Mouse (Mus musculus) thymus, postnatal 10 days (tissue): Measurements from ENCODE around the gene Fam184b.
"Not testable (repeated sequence)": the region's sequence is repeated elsewhere in the genome, so short reads cannot be mapped to it uniquely, and the experiment has no call there.

Experiments used
- DNase-seq, 2 experiments: peaks; one replicate each; pipeline ENCODE4 v3.0.0; 2021; ENCODE audit warnings: low spot score in 2 of 2

The Fam184b gene

GRCm38 (mm10) chr5:45638806-45639714 lies at the start of gene Fam184b:
Fam184b (minus strand) TSS chr5:45639614.
- peak; percentile 45 to 60 for DNase-seq

GRCm38 (mm10) chr5:45689152-45689551 lies 49.7 kb upstream of the Fam184b start:
- DNase-seq: no peak

DNA sequence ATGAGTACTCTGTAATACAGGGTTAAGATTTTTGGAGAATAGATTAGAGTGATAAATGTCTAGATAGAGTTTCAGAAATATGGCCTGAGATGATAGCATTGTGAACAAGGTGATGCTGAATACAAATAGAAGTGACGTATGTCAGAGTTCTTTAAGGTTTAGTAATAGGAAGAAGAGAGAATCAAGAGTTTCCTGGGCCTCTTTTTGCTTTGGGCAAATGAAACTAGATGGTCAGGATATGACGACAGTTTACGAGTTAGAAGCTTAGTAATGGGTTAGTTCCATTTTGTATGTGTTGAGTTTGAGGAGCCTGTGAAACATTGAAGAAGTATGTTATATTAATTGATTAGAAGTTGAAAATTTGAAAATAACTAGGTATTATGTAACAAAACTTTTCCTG lies 46.8 kb upstream of the Fam184b start:
- no peak for DNase-seq

- no peak for DNase-seq
Observed at GRCm38 (mm10) chr5:45685243-45685642, 45.8 kb upstream of the Fam184b start.

- DNase-seq: no peak
Observed at GRCm38 (mm10) chr5:45683388-45683787, 44.0 kb upstream of the Fam184b start.

- DNase-seq: no peak
Observed at GRCm38 (mm10) chr5:45679955-45680354, 40.5 kb upstream of the Fam184b start.

- no peak for DNase-seq
Observed at GRCm38 (mm10) chr5:45677639-45678038, 38.2 kb upstream of the Fam184b start.

DNA sequence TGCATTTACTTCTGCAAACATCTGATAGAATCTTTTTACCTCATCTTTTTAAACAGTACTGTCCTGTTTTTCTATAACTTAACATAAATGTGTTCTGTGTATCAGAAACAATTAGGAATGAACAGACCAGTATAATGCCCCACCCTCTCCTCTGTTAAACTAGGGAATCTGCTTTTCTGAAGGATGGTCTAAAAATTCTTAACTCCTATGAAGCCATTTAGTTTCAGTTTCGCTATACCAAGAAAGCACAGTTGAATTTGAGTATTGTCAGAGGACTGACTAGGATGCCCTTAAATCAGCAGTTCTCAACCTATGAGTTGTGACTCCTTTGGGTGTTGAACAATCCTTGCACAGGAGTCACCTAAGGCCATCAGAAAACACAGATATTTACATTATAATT lies 35.6 kb upstream of the Fam184b start:
- no peak for DNase-seq

GRCm38 (mm10) chr5:45670894-45671494 lies 31.6 kb upstream of the Fam184b start:
- DNase-seq: no peak

DNA sequence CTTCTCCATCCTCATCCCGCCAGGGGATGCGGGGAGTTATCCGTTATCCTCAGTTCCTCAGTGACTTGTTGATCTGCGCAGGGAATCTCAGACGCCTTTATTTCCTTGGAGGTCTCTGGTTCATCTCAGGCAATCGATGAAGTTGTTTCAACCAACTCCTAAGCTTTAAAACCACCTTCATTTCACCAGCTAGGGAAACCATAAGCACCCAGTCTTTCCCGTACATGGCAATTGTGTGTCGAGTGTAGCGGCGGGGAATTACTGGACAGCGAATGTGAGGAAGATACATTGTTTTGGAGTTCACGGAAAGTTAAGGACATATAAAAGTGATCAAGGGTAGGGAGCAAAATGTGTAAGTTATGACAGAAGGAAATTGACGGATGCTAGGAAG lies 30.9 kb upstream of the Fam184b start:
- DNase-seq: no peak

- DNase-seq: peak; percentile 99 to 100
Observed at GRCm38 (mm10) chr5:45669598-45670279, 30.3 kb upstream of the Fam184b start, which contains the start of gene Ncapg. Ncapg (plus strand) TSS chr5:45669919.

- no peak for DNase-seq
Observed at GRCm38 (mm10) chr5:45669234-45669597, 29.8 kb upstream of the Fam184b start.

GRCm38 (mm10) chr5:45668831-45669230 lies 29.4 kb upstream of the Fam184b start:
- no peak for DNase-seq

DNA sequence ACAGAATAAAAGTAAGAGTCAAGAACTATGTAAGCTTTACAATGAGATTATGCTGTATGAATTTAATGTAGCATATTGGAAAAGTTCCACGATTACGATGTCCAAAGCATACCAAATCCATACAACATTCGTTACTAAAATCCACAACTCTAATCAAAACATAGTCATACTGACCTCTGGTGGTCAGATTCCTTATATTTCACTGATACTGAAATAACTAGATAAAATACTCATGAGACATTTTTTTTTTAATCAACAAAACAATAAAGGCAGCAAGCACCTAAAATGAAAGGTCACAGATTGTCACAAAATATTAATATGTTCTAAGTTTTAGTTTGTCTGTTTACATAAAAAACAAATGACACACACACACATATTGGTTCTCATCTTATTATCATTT lies 28.9 kb upstream of the Fam184b start:
- DNase-seq: no peak

- not testable (repeated sequence) for DNase-seq
Observed at GRCm38 (mm10) chr5:45658406-45658805, 19.0 kb upstream of the Fam184b start.

- DNase-seq: no peak
Observed at GRCm38 (mm10) chr5:45651026-45651703, 11.8 kb upstream of the Fam184b start.

DNA sequence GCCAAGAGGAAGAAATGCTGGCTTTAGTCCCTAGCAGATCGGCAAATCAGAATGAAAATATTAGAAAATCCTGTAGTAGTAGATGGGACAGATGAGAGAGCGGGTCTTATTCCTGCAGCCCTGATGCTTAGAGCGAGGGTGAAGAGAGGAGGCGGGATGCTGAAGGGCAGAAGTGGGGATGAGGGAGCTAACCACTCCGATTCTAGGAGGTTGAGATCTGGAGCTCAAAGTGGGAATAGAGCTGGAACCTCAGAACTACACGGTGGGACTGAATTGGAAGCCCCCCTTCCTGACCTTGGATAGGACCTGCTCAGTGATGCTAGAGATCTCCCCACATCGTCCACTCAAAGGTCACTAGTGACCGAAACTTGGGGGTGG lies 290 bp upstream of the Fam184b start:
- DNase-seq: no peak

DNA sequence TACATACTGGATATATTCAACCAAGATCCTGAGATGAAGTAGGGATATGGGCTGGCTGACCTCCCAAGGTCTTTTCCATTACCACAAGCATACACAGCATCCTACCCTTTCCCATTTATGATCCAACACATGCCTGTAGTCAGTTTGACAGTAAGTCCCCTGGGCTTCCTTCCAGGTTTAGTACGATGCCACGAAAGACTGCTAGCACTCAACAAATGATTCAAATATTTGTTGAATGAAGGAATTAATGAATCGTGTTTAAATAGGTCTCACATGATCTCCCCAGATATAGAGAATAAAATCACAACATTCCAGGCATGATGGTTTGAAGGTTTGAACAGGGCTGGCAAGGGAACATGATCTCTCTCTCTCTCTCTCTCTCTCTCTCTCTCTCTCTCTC lies 1.0 kb downstream of the Fam184b start:
- no peak for DNase-seq

- DNase-seq: no peak
Observed at GRCm38 (mm10) chr5:45629470-45629869, 9.9 kb downstream of the Fam184b start.

- DNase-seq: no peak
Observed at GRCm38 (mm10) chr5:45627771-45628170, 11.6 kb downstream of the Fam184b start.

DNA sequence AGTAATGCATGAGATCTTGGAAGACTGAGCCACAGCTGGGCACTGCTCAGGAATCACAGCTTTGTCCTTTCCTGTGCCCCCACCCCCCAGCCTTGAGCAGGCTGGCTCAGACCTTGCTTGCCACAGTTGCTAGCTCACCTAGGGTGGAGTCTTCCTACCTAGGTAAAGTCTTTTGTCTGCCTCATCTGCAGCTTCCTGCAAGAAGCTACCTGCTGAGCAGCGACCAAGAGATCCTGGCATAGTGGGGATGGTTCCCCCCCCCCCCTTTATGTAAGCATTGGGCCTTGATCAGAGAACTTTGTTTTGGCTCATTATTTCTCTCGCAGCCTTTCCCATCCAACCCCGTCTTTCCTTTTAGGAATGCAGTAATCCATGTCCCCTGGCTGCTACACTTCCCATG lies 17.9 kb downstream of the Fam184b start:
- no peak for DNase-seq

DNA sequence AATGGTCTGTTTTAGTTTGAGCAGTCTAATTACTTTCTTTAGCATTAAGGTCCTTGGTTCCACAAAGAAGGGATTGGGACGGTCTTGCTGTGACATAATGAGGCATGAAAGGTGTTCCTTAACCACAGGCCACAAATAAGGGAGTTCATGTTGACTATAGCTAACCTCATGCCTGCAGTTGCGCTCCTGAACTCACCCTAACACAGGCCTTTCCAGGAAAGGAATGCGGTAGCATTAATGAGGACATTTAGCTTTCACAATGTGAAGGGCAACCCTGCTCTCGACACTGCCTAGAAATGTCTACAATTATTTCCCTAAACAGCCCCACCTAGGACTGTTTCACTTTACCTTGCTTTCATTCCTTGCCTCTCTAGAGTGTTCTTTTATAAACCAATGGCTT lies 40.4 kb downstream of the Fam184b start:
- no peak for DNase-seq
